Mouse (Mus musculus): Measurements from ENCODE around the gene Arpin.

Arpin gene

DNA sequence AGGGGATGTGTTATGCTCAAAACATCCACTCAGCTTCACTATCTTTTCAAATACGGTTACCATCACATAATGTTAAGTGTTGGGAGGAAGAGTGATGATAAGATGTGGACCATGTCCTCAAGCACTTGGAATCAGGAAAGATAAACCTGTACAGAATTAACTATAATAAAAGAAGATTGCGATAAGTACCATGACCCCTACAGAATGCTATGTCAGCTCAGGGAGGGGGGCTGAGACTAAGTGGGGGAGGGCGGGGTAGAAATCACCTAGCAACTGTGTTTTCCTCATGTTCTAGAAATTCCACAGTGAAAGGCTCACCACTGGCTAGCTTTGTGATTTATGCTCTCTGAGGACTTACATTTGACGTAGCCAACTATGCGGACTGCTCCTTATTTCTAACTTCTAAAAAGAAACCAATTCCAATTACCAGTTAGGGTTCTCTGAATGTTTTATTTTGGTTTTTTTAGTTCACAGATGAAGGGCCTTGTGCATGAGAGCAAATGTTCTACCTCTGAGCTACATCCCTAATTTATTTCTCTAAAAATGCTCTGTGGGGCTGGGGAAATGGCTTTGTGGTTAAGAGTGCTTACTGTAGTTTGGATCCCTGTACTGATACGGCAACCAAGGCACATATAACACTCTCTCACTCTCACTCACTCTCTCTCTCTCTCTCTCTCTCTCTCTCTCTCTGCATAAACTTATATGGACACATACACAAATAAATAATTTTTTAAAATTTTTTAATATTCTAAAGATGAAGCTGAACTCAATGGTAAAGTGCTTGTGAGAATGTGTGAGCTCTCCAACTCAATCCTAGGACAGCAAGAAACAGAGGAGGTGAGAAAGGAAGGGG is 42.4 kb downstream of the Arpin start:
- DNase-seq (ENCODE audit: low spot score in 2 of 2), result no peak

DNA sequence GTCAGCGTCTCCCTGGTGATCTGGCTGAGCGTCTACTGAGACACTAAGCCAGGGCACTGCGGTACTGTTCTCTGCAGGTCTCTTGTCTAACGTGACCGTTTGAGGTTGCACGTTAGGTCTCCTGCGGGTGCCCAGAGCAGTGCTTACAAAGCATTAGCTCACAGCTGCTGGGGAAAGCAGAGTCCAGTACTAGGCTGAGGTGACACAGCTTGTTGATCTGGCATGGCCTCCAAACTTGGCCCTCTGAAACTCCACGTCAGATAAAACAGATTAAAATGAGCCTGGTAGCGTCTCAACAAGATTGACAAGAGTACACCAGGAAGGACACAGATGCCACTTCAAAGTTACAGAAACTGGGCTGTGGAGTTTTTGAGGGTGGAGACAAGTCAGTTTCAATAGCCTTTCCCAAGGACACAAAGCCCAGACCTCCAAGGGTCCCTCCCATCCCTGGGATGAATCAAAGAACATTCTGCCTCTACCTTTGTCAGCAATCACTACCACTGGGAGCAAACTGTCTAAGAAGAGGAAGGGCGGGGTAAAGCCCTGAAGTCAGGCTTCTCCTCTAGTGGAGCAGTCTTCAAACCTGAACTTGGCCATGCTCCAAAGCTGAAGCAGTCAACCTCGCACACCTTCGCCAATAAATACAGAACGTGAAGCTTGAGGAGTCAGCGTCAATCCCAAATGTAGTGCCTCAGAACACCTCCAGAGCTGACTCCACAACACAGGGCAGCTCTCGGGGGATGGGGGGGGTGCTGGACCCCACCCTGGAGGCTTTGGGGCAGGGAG is 44.5 kb downstream of the Arpin start:
- DNase-seq (ENCODE audit: low spot score in 2 of 2), result no peak

- no peak for DNase-seq (ENCODE audit: low spot score in 2 of 2)
Measured at GRCm38 (mm10) chr7:79888603-79889002, 46.6 kb downstream of the Arpin start.

- DNase-seq (ENCODE audit: low spot score in 2 of 2), result no peak
Measured at GRCm38 (mm10) chr7:79883613-79884334, 51.4 kb downstream of the Arpin start.

GRCm38 (mm10) chr7:79881901-79882300 is 53.3 kb downstream of the Arpin start:
- no peak for DNase-seq (ENCODE audit: low spot score in 2 of 2)

DNA sequence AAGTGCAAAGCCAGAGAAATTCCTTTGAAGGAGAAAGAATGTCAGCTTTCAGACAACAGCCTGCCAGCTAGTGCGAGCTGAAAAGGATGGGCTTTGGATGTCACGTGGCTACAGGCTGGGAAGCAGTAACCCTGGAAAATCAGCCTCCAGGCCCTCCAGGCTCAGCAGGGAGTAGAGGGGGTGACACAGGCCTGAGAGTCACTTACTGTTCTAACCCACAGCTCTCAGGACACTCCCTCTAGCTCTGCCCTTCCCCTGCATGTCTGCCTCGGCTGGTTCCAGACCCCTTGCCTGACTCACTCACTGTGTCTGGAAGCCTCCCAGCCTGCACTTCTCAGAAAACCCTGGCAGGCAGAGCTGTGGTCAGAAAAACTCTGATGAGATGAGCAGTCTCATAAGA is 54.2 kb downstream of the Arpin start:
- DNase-seq (ENCODE audit: low spot score in 2 of 2), result no peak

DNA sequence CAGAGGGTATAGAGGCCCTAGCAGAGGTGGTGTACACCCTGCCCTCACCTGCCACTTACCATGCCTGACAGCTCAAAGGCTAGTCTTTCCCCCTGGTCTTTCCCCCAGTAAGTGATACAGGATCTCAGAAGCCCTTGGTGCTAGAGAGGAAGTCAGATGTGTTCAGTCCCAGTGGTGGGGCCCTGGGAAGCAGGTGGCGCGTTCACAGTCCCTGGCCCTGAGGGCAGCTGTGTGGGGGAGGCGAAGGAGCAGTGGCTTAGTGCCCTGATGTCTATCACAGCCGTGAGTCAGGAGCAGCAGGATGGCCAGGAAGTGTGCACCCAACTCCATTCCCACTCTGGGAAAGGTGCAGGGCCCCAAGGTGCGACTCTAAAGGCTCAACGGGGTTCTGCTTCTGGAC is 55.1 kb downstream of the Arpin start:
- no peak for DNase-seq (ENCODE audit: low spot score in 2 of 2)

DNA sequence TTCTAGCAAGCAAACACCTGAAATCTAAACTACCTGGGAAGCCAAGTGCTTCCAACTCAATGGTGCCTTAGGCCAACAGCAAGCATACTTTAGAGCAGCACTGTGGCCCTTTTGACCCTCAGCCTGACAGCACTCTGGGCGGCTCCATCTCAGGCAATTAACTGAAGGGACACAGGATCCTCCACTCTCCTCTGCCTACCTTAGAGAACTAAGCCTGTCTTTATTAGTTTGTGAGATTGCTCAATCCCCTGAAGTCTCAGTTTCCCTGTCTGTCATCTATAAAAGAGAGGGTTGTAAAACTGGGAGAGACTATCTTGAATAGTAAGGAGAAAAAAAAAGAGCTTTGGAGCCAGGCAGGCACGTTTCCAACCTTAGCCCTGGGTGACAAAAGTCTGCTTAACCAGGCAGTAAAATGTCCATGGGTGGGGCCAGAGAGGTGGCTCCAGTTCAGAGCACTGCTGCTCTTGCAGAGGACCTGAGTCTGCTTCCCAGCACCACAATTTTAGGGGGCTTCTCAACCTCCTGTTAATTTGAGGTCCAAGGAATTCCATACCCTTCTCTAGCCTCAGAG is 56.6 kb downstream of the Arpin start:
- DNase-seq (ENCODE audit: low spot score in 2 of 2), result no peak

All from left cerebral cortex, adult 9 months (tissue).